Mouse (Mus musculus) forebrain, postnatal 0 days (tissue): Measurements from ENCODE around the gene Haus8. TPM values are rescaled to one million over a fixed set of nuclear protein-coding genes. Genes with fewer than 3 reads are reported as not detected.

ENCODE experiments used
- ATAC-seq: fragments of 200-750 bp; cut with Nextera tagmentation; 2 replicates; pipeline ENCODE4 v1.8.0; 2017; ENCODE audit warnings: mild to moderate bottlenecking, moderate library complexity
- DNase-seq: peaks from one replicate; pipeline ENCODE4 v3.0.0-alpha.2; 2015
- H3K27ac ChIP-seq: fragments of 300-500 bp; sonication (generic); 2 replicates; pipeline ENCODE4 v1.5.1; 2014; ENCODE audit warnings: low read depth, mild to moderate bottlenecking, antibody characterized with exemption, low read length, moderate library complexity, mixed read lengths
- H3K27me3 ChIP-seq: fragments of 300-500 bp; sonication (generic); 2 replicates; pipeline ENCODE4 v1.6.1; 2014; ENCODE audit warnings: mild to moderate bottlenecking, low read length, mixed read lengths; ENCODE audit not compliant: insufficient read depth
- H3K36me3 ChIP-seq: fragments of 300-500 bp; sonication (generic); 2 replicates; pipeline ENCODE4 v1.6.1; 2014; ENCODE audit warnings: mild to moderate bottlenecking, moderate library complexity; ENCODE audit not compliant: insufficient read depth
- H3K4me1 ChIP-seq: fragments of 300-500 bp; sonication (generic); 2 replicates; pipeline ENCODE4 v1.6.1; 2014; ENCODE audit warnings: antibody characterized with exemption; ENCODE audit not compliant: insufficient read depth
- H3K4me2 ChIP-seq: fragments of 300-500 bp; sonication (generic); 2 replicates; pipeline ENCODE4 v1.6.1; 2014; ENCODE audit warnings: low read depth, mild to moderate bottlenecking, moderate library complexity
- H3K4me3 ChIP-seq: fragments of 300-500 bp; sonication (generic); 2 replicates; pipeline ENCODE4 v1.5.1; 2014; ENCODE audit warnings: low read depth, low read length, mixed read lengths
- H3K9ac ChIP-seq: fragments of 300-500 bp; sonication (generic); 2 replicates; pipeline ENCODE4 v1.6.1; 2014; ENCODE audit warnings: mild to moderate bottlenecking
- H3K9me3 ChIP-seq: fragments of 300-500 bp; sonication (generic); 2 replicates; pipeline ENCODE4 v1.6.1; 2016; ENCODE audit warnings: low read length
- CTCF ChIP-seq: sonication (generic); IDR thresholded peaks from 2 replicates; pipeline ENCODE4 v1.5.1; 2016; ENCODE audit warnings: antibody characterized with exemption, control low read depth, low read depth
- WGBS: fragments of 180-500 bp; shearing (Covaris S2); extraction: QIAGEN DNeasy Blood & Tissue Kit; methylation state at CpG from one replicate; pipeline ENCODE4 v1.1.7; 2014; 5-methylcytosine and 5-hydroxymethylcytosine counted together
- polyA plus RNA-seq: library from polyadenylated mRNA; unstranded; fragments of >200 nt; fragmentation: Nextera tagmentation; extraction: Ambion mirVana; gene quantifications from 2 replicates; pipeline ENCODE4 v1.2.1, GENCODE M21; 2015
- total RNA-seq: library from RNA; depleted of rRNA; stranded (reverse); fragments of >200 nt; gene quantifications from 2 replicates; pipeline ENCODE4 v1.2.3, GENCODE M21; 2014

Haus8 gene
- total and polyA plus RNA-seq, 2 experiments from 2014 or later, result 36.4 to 40.7 TPM

DNA sequence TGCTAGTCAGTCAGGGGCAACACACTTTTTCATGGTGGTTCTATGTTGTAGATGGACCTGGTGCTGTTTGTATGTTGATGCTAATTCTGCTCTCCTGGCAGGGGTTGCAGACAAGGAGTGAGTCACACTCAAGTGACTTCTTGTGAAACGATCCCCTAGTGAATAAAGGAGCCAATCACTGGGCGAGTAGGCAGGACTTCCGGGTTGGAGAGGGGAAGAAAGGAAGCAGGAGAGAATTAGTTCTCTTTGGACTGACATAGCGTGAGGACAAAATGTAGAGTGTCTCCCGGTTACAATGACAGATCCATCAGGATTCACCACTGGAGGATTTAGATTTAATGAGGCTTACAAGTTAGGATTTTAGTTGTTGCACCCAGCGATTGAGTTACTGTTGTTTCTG is 37.7 kb upstream of the Haus8 start:
- no peak for ATAC-seq
- Histone ChIP-seq H3K9me3 (no peaks in the 10 kb centered on the region), H3K4me2 (no peak overlapping the region), H3K27ac (no peak overlapping the region), H3K9ac (no peak overlapping the region), H3K4me1 (no peaks in the 10 kb centered on the region), H3K36me3 (0 out of 2 replicates have a peak, but pooled peaks cover 5% of the 10 kb centered on the region), H3K27me3 (no peaks in the 10 kb centered on the region), H3K4me3 (no peak overlapping the region)
- no peak for TF ChIP-seq CTCF
- no peak for DNase-seq
- 80% methylated on average over 6 of the region's 6 CpGs for WGBS

DNA sequence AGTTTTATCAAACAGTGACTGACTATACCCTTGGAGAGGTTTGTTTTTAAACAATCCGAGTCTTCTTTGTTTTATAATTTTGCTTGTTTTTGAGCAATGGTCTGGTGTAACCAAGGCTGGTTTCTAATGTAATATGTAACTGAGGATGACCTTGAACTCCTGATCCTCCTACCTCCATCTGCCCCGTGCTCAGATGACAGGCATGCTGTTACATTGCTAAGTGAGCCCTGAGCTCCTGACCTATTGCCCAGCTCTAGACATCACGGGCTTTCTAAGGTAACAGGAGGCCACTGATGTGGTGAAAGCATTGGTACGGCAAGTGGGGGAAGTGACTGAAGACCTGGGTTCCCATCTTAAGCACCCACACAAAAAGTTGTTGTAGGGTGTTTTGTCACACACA is 35.2 kb upstream of the Haus8 start:
- H3K27me3 ChIP-seq, result no peaks in the 10 kb centered on the region
- TF ChIP-seq CTCF, result no peak
- ATAC-seq, result no peak
- H3K27ac ChIP-seq, result no peak overlapping the region
- DNase-seq, result no peak
- H3K4me2 ChIP-seq, result no peak overlapping the region
- no peaks in the 10 kb centered on the region for H3K4me1 ChIP-seq
- H3K9ac ChIP-seq, result no peak overlapping the region
- H3K36me3 ChIP-seq, result no peaks in the 10 kb centered on the region
- no peak overlapping the region for H3K4me3 ChIP-seq
- no peaks in the 10 kb centered on the region for H3K9me3 ChIP-seq
- WGBS, result 92% methylated on average over 4 of the region's 4 CpGs

DNA sequence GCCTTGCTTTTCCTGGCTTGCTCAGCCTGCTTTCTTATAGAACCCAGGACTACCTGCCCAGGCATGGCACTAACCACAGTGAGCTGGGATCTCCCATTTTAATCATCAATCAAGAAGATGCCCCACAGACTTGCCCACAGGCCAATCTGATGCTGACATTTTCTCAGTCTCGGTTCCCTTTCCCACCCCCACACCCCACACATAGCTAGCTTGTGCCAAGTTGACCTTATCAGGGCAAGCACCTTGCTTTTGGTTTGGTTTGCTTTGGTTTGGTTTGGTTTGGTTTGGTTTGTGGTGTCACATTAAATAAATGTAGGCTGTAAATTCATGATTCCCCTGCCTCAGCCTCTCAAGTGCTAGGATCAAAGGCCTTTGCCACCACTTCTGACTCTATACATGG is 34.6 kb upstream of the Haus8 start:
- TF ChIP-seq CTCF, result no peak
- Histone ChIP-seq H3K4me3 (no peak overlapping the region), H3K4me1 (no peaks in the 10 kb centered on the region), H3K4me2 (no peak overlapping the region), H3K9me3 (no peaks in the 10 kb centered on the region), H3K27me3 (no peaks in the 10 kb centered on the region), H3K27ac (no peak overlapping the region), H3K36me3 (no peaks in the 10 kb centered on the region), H3K9ac (no peak overlapping the region)
- DNase-seq (no peak), ATAC-seq (no peak)
- WGBS, result 100% methylated on average over 1 of the region's 1 CpGs

DNA sequence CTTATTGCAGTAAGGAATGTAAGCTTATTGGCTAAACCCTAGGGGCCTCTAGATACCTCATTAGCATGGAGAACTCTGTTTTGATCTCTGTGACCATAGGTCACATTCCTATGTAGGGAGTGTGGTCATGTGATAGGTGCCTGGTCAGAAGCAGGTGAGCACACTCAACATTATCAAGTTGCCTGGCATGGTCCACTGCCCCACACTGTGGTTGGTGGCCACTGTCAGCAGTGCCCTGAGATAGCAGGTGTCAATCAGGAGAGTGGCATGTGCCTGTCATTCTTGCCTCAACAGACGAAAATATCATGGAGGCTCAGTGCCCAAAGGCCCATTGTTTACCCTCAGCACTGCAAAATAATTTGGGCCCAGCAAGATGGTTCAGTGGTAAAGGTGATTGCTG is 33.3 kb upstream of the Haus8 start:
- no peaks in the 10 kb centered on the region for H3K9me3 ChIP-seq
- H3K27ac ChIP-seq, result no peak overlapping the region
- DNase-seq (no peak), ATAC-seq (no peak)
- no peak overlapping the region for H3K4me2 ChIP-seq
- no peaks in the 10 kb centered on the region for H3K4me1 ChIP-seq
- no peak overlapping the region for H3K9ac ChIP-seq
- H3K27me3 ChIP-seq, result no peaks in the 10 kb centered on the region
- no peak overlapping the region for H3K4me3 ChIP-seq
- no peaks in the 10 kb centered on the region for H3K36me3 ChIP-seq
- no peak for TF ChIP-seq CTCF
- 60% methylated on average over 1 of the region's 1 CpGs for WGBS

DNA sequence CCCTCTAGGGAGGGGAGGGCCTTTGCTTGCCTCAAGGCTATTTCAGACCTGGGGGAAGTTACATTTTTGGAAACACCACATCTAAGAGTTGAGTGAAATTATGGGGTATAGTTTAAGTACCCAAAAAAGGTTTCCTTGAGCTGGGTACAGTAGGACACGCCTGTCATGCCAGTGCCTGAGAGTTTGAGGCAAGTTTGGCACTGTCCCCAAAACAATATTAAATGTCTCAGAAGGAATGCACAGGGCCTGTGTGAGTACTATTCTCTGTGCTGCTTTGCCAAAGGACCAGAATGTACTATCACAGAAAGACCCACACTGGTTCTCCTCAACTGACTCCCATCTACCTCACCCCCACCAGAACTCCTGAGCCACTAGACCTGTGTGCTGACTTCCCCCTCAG is 30.9 kb upstream of the Haus8 start:
- 93% methylated on average over 1 of the region's 1 CpGs for WGBS
- Histone ChIP-seq H3K4me3 (no peak overlapping the region), H3K36me3 (no peaks in the 10 kb centered on the region), H3K4me1 (no peaks in the 10 kb centered on the region), H3K9me3 (no peaks in the 10 kb centered on the region), H3K27me3 (no peaks in the 10 kb centered on the region), H3K27ac (no peak overlapping the region), H3K4me2 (no peak overlapping the region), H3K9ac (no peak overlapping the region)
- no peak for TF ChIP-seq CTCF
- ATAC-seq (no peak), DNase-seq (no peak)

DNA sequence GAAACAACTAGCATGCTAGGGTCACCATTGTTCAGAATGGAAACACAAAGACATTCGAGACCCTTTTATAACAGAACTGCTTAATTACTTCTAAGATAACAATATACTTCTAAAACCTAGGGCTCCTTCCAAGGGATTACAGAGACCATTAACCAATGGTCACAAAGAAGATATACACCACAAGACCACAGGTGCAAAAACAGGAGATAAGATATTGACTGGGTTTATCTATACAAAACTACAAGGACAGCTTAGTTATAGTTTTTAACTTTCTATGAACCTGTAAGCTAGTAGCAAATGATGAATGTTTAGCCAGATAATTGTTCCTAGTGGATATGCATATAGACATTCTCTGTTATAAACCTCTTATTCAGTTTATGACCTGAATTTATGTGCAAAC is 30.1 kb upstream of the Haus8 start:
- H3K4me3 ChIP-seq, result no peak overlapping the region
- no peaks in the 10 kb centered on the region for H3K4me1 ChIP-seq
- no peak for DNase-seq
- 96% methylated on average over 1 of the region's 1 CpGs for WGBS
- no peaks in the 10 kb centered on the region for H3K9me3 ChIP-seq
- no peak overlapping the region for H3K27ac ChIP-seq
- H3K9ac ChIP-seq, result no peak overlapping the region
- no peaks in the 10 kb centered on the region for H3K27me3 ChIP-seq
- H3K36me3 ChIP-seq, result peaks cover under 1% of the 10 kb centered on the region; the same call in 1 of the 2 replicates
- no peak for TF ChIP-seq CTCF
- H3K4me2 ChIP-seq, result no peak overlapping the region
- no peak for ATAC-seq

DNA sequence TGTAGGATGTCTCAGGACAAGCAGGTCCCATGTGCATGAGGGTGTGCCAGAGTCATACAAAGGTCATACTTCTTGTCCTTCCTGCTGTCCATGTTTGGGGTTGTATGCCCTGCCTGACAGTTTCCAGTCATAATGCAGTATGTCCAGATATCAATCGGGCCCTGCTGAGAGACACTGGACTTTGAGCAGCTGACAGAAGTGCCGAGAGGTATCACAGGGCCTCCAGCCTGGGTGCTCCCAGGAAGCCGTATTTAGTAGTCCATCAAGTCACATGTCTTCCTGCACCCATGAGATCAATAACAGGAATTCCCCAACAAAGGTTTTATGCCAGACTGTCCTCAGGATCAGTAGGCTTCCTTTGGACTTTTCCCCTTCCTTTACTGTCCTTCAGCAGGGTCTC is 27.0 kb upstream of the Haus8 start:
- WGBS, result 91% methylated on average over 3 of the region's 3 CpGs
- Histone ChIP-seq H3K4me2 (no peak overlapping the region), H3K4me3 (no peak overlapping the region), H3K9me3 (no peaks in the 10 kb centered on the region), H3K4me1 (no peaks in the 10 kb centered on the region), H3K27ac (no peak overlapping the region), H3K36me3 (peaks cover 13% of the 10 kb centered on the region; the same call in 1 of the 2 replicates), H3K27me3 (no peaks in the 10 kb centered on the region), H3K9ac (no peak overlapping the region)
- no peak for TF ChIP-seq CTCF
- no peak for DNase-seq
- ATAC-seq, result no peak

DNA sequence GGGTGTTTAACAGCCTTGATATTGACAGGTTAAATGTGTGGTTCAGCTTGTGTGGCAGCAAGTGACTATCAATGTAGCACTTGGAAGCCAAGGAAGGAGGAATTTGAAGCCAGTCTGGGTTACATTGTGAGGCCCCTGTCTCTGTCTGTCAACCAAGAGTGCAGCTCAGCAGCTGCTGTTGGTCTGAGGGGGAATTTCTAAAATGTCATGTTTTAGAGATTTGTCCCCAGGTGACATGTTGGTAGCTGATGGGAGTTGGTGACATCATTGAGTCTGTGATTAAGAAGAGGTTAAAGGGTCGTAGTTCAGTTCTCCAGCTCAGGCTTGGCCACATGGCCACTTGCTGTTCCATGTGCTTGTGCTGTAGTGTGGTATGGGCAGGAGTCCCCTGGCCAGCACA is 24.7 kb upstream of the Haus8 start:
- Histone ChIP-seq H3K4me1 (no peaks in the 10 kb centered on the region), H3K4me3 (no peak overlapping the region), H3K27ac (no peak overlapping the region), H3K9ac (no peak overlapping the region), H3K36me3 (peaks cover 16% of the 10 kb centered on the region; the same call in 1 of the 2 replicates), H3K9me3 (no peaks in the 10 kb centered on the region), H3K27me3 (no peaks in the 10 kb centered on the region), H3K4me2 (no peak overlapping the region)
- no peak for ATAC-seq
- TF ChIP-seq CTCF, result no peak
- no peak for DNase-seq
- WGBS, result 97% methylated on average over 1 of the region's 1 CpGs
